Mouse (Mus musculus): ENCODE data around the gene Atp12a.
A peak's percentile ranks its signal among the peaks of the same experiment; 100 is the strongest.

Atp12a gene

DNA sequence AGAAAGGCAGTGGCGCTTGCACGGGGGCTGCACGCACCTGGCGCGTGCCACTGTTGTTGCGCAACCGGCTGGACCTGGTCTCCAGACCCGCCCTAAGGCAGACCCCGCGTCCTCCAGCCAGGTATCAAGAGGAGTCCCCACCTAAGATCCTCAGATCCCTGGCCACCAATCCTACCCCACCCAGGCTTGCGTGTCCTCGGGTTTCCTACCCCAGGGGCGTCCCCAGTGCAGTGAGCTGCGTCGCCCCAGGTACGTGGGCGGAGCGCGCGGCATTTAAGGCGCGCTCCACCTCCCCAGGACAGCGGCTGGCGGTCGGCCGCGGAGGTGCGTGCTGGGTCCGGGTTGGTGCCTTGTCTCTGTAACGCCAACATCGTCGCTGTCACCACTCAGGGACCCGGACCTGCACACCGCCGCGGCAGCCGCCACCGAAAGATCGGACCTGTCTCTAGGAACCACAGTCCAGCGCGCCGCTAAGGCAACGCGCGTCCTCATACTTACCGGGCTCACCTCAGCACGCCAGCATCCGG is at the start of gene Atp12a:
Gene Atp12a, plus strand, starts transcription at position 358 of the 527 bp plus-strand sequence.
- no peak for DNase-seq

- DNase-seq: no peak
Measured at GRCm38 (mm10) chr14:56315519-56315918, 49.3 kb upstream of the Atp12a start.

GRCm38 (mm10) chr14:56316333-56316732 is 48.5 kb upstream of the Atp12a start:
- DNase-seq: no peak

DNA sequence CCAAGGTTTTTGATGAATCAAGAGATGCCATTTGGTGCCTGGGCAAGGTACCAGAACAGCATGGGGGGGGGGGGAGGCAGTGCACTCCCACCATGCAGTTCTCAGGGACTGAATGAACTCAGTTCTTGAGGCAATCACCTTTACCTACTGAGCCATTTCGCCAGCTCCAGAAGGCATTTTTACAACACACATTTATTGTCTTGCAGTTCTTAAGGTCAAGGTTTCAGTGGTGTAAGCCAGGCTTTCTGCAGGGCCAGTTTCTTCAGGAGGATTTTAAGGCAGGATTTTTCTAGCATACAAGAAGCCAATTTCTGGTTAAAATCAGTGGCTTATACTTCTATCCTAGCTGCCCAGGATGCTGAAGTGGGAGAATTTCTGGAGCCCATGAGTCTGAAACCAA is 41.9 kb upstream of the Atp12a start:
- DNase-seq: no peak

DNA sequence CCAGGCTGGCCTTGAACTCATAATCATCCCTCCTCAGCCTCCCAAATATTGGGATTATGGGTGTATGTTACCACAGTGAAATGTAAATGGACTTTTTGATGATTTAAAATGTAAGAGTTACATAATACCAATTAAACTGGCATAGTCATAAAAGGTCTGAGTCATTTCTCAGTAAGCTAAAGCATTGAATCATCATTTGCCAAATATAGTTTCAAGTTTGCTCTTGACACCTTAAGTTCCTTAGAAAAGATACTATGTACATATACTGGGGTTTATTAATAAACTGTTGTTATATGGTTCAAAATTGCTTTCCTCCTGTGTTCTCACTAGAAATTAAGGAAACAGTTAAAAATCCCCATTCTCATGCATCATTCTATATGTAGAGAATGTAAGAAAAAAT is 39.8 kb upstream of the Atp12a start:
- no peak for DNase-seq

DNA sequence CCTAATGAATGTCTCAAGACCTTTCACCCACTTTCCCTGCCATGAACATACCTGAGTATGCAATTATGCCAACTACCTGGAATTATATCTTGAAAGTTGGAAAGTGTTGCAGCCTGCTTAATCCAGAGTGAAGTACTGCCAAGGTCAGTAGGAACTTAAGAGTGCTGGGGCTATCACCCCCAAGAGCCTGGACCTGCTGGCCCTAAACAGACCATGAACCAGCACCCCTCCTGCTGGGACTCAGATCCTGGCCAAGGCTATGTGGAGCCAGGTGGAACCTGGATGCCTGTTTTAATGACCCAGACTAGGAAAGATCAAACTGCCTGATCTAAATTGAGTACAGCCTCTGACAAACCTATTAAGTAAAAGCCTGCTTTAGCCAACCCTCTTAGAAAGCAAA is 31.2 kb upstream of the Atp12a start:
- DNase-seq: no peak

GRCm38 (mm10) chr14:56334437-56334836 is 30.4 kb upstream of the Atp12a start:
- DNase-seq: no peak

GRCm38 (mm10) chr14:56336032-56336431 is 28.8 kb upstream of the Atp12a start:
- DNase-seq: no peak

- DNase-seq: no peak
Measured at GRCm38 (mm10) chr14:56337075-56337474, 27.8 kb upstream of the Atp12a start.

- no peak for DNase-seq
Measured at GRCm38 (mm10) chr14:56337696-56338095, 27.2 kb upstream of the Atp12a start.

DNA sequence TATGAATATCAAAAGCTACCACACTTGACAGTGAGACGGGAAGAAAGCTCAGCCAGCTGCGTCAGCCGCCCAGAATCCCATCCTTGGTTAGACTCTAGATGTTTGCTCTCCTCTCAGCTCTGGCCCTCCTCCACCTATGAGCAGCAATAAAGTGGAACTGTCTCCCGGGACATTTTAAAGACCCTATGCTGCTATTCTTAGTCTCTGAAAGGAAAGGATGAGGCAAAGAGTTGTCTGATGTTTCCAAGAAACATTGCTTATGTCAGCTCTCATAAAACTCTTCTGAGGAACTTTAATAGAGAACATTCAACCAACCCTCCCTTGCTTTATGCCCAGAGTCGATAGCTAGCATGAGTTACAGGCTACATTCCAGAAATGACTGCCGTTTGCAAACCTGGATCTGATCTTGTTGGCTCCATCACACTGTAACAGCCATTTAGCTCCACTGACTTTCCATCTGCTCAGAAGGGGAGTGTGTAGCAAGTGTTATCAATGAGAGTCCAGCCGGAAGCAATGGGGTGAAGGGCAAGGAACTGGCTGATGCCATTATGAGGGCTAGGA is 25.9 kb upstream of the Atp12a start:
- no peak for DNase-seq

DNA sequence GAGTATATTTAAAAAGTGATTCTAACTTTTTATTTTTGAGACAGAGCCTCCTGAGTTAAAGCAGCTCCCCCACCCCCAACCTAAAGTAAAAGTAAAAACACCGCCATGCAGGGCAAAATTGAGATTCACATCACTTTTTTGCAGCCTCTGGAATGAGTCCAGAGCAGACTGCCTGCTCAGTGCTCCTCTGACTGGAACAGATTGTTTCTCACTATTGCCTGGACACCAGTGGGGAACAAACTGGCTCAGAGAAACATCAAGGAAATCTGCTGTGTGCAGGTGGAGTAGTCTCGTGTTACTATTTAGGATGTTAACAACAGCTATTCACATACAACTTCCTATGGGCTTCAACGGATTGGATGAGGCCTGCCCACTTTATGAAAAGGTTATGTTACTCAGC is 16.2 kb upstream of the Atp12a start:
- DNase-seq: peak; percentile 48

- DNase-seq: peak; percentile 33
Measured at GRCm38 (mm10) chr14:56349541-56349940, 15.3 kb upstream of the Atp12a start.

DNA sequence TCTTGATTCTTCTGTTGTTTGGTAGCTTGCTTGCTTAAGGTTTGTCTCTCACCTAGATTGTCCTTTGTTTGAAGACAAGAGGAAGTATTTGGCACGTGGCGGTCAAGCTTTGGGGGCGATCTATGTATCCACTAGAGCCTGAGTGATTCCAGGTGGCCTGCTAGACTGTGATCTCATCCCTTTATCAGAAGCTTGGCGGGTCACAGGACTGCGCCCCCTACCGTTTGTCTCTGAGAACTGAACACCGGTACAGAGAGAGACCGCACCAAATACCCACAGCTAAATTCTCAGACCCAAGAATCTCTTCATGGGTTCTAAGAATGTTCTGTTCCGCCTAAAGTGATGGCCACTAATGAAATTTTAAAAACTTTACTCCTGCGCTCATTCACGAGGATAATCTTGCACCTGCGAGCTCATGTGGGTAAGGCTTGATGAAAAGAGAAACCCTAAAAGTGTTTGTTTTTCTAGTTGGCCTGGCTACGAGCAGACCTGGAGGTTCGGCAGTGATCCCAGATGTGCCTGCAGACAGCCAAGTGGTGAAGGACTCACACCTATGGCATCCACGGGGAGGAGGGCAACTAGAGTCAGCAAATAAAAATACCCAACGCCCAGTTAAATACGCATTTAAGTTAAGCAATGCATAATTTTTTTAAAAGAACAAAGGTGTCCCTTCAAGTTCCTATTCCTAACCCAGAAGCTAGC is 12.8 kb upstream of the Atp12a start:
- peak; percentile 21 for DNase-seq

DNA sequence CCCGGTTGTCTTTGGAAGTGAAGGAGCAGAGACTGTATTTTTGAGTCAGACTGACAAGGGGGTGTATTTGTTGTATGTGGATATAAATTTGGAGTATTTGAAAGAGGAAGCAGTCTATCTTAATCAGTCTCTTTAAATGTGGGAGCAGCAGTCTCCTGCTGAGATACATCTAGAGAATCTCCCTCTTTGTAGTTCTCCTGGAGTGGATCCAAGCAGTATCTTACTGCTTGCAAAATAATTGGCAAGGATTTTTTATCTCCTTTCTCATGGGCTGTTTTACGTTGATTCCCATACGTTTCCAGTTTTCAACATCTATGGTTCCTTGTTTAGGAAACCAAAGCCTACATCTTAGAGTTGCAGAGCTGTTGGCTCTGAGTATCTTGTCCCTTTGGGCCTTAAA is 10.1 kb upstream of the Atp12a start:
- DNase-seq: no peak

GRCm38 (mm10) chr14:56355396-56355795 is 9.5 kb upstream of the Atp12a start:
- no peak for DNase-seq

- DNase-seq: no peak
Measured at GRCm38 (mm10) chr14:56356196-56356595, 8.7 kb upstream of the Atp12a start.

GRCm38 (mm10) chr14:56358422-56358821 is 6.4 kb upstream of the Atp12a start:
- DNase-seq: no peak

DNA sequence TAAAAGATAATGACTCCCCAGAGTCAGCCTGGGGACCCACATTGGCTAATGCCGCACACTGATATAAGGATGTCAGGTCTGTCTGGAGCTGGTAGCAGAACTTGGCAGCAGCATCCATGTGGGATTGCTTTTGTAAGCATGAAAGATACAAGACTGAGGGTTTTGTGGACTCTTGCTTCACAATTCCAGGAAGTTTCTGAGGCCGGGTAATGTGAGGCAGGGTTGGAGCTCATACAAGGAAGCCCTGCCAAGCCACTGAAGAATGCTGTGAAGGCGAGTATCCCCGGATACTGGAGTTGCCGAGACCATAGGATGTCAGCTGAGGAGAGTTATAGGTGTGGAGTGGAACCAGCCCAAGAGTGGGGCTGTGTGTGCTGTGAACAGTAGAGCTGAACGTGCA is 5.7 kb upstream of the Atp12a start:
- no peak for DNase-seq

DNA sequence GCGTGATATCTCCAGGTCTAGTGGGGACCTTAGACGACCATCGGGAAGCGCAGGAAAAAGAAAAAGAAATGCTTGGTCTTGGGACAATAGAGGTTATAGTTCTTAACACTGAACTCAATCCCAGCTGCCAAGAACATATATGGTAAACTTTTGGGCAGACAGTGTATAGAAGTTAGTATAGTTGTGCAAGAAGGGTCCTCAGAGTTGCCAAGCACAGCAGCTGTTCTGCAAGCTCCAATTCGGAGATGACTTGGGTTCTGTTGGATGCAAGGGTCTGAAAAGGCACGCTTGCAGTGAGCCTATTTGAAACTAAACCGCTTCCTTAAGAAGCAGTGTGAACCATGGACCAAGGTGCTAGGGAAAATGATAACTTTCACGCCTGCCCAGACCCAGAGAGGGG is 424 bp downstream of the Atp12a start:
- DNase-seq: no peak

DNA sequence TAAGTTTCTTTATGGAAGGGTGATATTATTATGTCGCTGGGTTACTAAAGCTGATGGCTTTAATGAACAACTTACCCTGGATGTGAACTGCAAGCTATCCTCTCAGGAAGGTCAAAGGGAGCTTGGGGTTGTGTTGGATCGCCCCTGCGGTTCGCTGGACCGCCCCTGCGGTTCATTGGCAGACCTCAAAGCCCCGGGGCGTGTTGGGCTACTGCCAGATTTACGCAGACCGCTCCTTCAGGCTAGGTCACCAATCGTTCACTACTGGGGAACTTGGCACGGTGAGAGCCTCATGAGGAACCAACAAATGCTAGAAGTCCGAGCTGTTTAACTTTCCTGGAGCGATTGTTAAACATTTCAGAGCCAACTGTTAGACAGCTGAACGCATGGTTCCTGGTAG is 1.8 kb downstream of the Atp12a start:
- DNase-seq: no peak

DNA sequence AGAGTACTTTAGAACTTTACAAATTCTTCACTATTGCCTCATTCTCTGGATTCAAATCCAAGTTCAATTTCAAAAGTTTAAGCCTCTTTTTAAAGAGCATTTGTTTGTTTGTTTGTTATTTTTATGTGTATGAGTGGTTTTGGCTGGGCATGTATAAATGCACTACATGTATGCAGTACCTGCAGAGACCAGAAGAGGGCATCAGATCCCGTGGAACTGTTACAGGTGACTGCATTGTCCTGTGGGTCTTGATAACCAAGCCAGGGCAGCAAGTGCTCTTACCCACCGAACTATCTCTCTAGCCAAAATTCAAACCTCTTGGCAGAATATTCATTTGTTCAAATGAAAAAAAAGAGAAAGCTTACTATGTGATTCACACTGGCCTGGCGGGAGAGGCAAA is 4.0 kb downstream of the Atp12a start:
- DNase-seq: no peak

DNA sequence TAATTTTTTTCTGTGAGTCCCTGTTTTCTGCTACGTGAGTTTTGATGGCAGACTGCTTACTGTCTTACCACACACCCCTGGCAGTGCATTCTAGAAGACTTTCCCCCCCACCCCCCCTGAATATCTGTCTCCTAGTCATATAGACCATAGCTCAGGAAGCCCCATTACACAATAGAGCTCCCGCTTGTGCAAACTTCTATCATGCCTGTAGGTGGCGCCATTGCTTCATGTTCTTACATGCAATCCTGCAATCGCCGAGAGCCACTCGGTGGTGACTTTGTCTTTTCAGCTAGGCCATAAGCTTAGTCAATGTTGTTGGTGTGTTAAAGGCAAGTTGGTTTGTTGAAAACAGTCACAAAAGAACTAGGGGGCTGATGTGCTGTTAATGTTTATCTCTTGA is 10.9 kb downstream of the Atp12a start:
- DNase-seq: peak; percentile 79

DNA sequence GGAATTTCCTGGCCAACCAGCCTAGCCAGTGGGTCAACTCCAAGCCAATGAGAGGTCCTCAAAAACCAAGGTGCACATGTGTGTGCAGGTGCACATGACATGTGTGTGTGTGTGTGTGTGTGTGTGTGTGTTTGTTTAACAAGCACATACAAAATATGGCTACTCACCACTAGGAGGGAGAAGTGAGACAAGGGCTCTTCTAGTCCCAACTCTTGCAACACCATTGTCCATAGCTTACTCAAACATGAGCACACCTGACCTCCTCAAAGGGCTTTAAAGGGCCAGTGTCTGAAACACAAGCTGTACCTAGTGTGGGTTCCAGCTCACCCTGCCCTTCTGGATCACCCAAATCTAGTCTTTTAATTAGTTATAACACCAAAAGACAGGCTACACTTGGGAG is 12.9 kb downstream of the Atp12a start:
- no peak for DNase-seq

DNA sequence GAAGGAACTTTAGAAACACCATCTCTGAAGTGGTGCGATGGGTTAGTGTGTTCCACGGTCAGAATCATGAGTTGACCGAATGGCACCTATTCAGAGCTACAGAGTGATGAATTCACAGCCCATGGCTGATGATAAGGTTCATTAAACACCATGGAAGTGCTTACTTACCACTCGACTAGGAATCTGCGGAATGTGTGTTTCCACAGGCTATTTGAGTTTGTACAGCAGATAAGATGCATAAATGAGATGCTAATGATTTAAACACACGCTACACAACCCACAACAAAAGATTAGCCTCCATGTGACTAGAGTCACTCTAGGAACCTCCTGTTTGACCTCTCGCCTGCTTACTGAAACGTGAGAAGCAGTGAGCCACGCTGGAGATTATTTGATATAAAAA is 14.5 kb downstream of the Atp12a start:
- no peak for DNase-seq
